Mouse (Mus musculus) embryonic facial prominence, embryonic 11.5 days (tissue): ENCODE measurements around the gene Ece1. TPM values are rescaled to one million over a fixed set of nuclear protein-coding genes. Genes with fewer than 3 reads are reported as not detected.

Experiments used
- ATAC-seq: fragments of 200-750 bp; cut with Nextera tagmentation; replicated peaks from 2 replicates; pipeline ENCODE4 v1.8.0; 2017; ENCODE audit warnings: low read depth; ENCODE audit not compliant: insufficient number of reproducible peaks, low FRiP score, low TSS enrichment
- DNase-seq: peaks from one replicate; pipeline ENCODE4 v3.0.0-alpha.2; 2015; ENCODE audit warnings: low spot score
- H3K27ac ChIP-seq: fragments of 300-500 bp; sonication (generic); replicated peaks from 2 replicates; pipeline ENCODE4 v1.5.1; 2014; ENCODE audit warnings: mild to moderate bottlenecking, low read depth, low read length, control low read depth
- H3K27me3 ChIP-seq: fragments of 300-500 bp; sonication (generic); 2 replicates; pipeline ENCODE4 v1.6.1; 2014; ENCODE audit warnings: mild to moderate bottlenecking, low read length, moderate library complexity, mixed read lengths; ENCODE audit not compliant: control insufficient read depth, insufficient read depth
- H3K36me3 ChIP-seq: fragments of 300-500 bp; sonication (generic); replicated peaks from 2 replicates; pipeline ENCODE4 v1.6.1; 2014; ENCODE audit warnings: low read depth, mild to moderate bottlenecking, low read length, moderate library complexity, mixed read lengths; ENCODE audit not compliant: control insufficient read depth, insufficient read depth
- H3K4me1 ChIP-seq: fragments of 300-500 bp; sonication (generic); 2 replicates; pipeline ENCODE4 v1.6.1; 2014; ENCODE audit warnings: low read length, mixed read lengths; ENCODE audit not compliant: control insufficient read depth, insufficient read depth
- H3K4me2 ChIP-seq: fragments of 300-500 bp; sonication (generic); 2 replicates; pipeline ENCODE4 v1.6.1; 2014; ENCODE audit warnings: low read depth, mild to moderate bottlenecking, control low read depth, low read length, moderate library complexity
- H3K4me3 ChIP-seq: fragments of 300-500 bp; sonication (generic); 2 replicates; pipeline ENCODE4 v1.5.1; 2014; ENCODE audit warnings: low read depth, low read length, control low read depth
- H3K9ac ChIP-seq: fragments of 300-500 bp; sonication (generic); replicated peaks from 2 replicates; pipeline ENCODE4 v1.6.1; 2014; ENCODE audit warnings: mild to moderate bottlenecking, control low read depth, low read length
- H3K9me3 ChIP-seq: fragments of 300-500 bp; sonication (generic); replicated peaks from 2 replicates; pipeline ENCODE4 v1.6.1; 2016; ENCODE audit warnings: mild to moderate bottlenecking, low read length, inconsistent platforms, mixed read lengths; ENCODE audit not compliant: control insufficient read depth
- WGBS: fragments of 180-500 bp; shearing (Covaris S2); extraction: QIAGEN DNeasy Blood & Tissue Kit; methylation state at CpG from one replicate; pipeline ENCODE4 v1.1.7; 2014; 5-methylcytosine and 5-hydroxymethylcytosine counted together
- polyA plus RNA-seq: library from polyadenylated mRNA; unstranded; fragments of >200 nt; fragmentation: Nextera tagmentation; extraction: Ambion mirVana; gene quantifications from 2 replicates; pipeline ENCODE4 v1.2.1, GENCODE M21; 2014

The Ece1 gene
- polyA plus RNA-seq, 1 experiment from 2014 or later, result 32.2 TPM

DNA sequence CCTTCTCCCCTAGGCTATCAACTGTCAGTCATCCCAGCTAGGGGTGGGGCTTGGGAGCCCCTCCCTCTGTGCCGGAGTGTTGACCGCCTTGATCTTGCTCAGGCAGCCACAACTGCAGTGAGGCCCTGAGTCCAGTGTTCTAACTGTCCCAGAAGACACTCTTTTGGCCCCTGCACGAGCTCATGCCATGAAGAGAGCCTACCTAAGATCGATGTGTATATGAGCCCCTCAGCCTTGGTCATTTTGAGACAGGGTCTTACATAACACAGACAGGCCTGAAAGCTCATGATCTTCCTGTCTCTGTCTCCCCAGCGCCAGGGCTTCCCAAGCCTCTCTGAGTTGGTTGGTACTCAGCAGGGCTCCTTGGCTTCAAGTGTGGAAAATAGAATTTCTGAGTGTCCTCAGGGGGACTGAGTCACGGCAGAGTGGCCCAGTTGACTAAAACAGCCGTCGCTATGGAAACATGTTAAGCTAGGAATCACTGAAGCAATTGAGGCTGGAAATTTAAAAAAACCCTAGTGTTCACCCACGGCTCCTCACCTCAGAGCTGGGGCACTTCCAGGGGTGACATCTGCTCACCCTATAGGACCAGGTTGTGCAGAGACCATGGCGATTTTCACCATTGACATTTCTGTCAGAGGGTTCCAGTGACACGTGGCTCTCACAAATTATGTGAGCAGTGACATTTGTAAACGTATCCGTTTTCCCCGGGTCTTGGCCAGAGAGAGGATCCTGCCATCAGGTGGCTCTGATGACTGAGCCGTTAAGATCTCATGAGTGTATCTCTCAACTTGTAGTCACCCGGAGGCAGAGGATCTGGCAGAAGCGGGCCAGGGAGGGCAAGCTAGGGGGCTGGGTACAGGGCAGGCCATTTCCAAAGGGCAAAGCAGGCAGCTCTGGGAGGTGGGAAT is 80.1 kb downstream of the Ece1 start:
- WGBS, result 74% methylated on average over 17 of the region's 17 CpGs
- no peaks in the 10 kb centered on the region; the same call in 1 of the 2 replicates for H3K4me1 ChIP-seq
- DNase-seq (no peak), ATAC-seq (no peak; the same call in 1 of the 2 replicates)
- no peak overlapping the region for H3K4me3 ChIP-seq
- no peaks in the 10 kb centered on the region for H3K27me3 ChIP-seq
- no peak overlapping the region for H3K27ac ChIP-seq
- H3K4me2 ChIP-seq, result no peak overlapping the region
- H3K9ac ChIP-seq, result no peak overlapping the region
- H3K36me3 ChIP-seq, result peaks cover 3% of the 10 kb centered on the region; the same call in 1 of the 2 replicates
- H3K9me3 ChIP-seq, result no peaks in the 10 kb centered on the region

DNA sequence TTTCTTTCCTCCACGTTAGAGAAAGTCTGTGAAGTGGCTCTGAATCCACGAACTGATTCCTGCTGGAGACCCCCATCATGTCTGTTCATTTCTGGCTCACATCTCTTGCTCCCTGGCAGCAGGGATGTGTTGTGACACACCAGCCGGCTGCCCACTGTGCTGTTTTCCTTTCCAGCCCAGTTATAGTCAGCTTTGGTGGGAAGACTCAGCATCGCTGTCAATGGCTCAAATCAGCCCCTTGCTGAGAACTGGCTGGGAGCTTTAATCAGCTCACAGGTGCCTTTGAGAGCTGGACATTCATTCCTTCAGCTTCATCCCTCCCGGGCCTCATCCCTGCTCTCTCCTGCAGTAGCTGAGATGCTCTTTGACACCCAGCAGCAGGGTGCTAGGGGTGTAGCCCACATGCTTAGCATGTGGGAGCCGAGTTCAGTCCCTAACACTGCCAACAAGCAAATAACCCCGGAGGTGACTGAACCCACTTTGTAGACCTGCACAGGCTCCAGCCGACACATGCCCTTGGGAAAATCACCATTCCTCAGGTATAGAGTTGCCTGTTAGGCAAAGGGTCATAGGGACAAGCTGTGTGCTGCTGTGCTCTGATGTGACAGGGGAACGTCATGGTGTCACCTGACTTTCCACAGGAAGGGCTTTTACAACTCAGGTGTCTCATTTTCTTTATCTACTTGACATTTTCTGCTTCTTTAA is 80.9 kb downstream of the Ece1 start:
- H3K36me3 ChIP-seq, result peaks cover 3% of the 10 kb centered on the region; the same call in 1 of the 2 replicates
- H3K4me3 ChIP-seq, result no peak overlapping the region
- H3K9ac ChIP-seq, result no peak overlapping the region
- no peak for DNase-seq
- no peaks in the 10 kb centered on the region for H3K9me3 ChIP-seq
- H3K4me1 ChIP-seq, result no peaks in the 10 kb centered on the region; the same call in 1 of the 2 replicates
- WGBS, result 60% methylated on average over 9 of the region's 9 CpGs
- H3K27me3 ChIP-seq, result no peaks in the 10 kb centered on the region
- no peak overlapping the region for H3K27ac ChIP-seq
- no peak for ATAC-seq
- no peak overlapping the region for H3K4me2 ChIP-seq

DNA sequence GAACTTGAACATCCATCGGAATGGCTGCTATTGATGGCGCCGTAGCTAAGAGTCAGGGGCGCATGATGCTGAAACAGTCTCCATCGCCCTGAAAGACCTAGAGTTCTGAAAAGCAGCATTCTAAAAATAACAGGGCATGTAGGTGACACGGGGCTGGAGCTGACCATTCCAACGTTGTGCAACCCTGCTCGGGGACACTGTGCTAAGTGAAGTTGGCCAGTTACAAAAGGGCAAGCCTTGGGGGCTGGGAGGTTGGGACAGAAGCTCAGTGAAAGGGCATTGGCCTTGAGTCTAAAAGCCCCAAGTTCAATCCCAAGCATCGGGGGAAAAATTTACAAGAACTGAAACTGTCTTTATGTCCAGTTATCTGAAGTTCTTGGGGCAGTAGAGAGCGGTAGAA is 81.5 kb downstream of the Ece1 start:
- Histone ChIP-seq H3K36me3 (peaks cover 3% of the 10 kb centered on the region; the same call in 1 of the 2 replicates), H3K9ac (no peak overlapping the region), H3K9me3 (no peaks in the 10 kb centered on the region), H3K27ac (no peak overlapping the region), H3K4me3 (no peak overlapping the region), H3K4me2 (no peak overlapping the region), H3K4me1 (no peaks in the 10 kb centered on the region; the same call in 1 of the 2 replicates), H3K27me3 (no peaks in the 10 kb centered on the region)
- WGBS, result 93% methylated on average over 10 of the region's 10 CpGs
- ATAC-seq (no peak), DNase-seq (no peak)

DNA sequence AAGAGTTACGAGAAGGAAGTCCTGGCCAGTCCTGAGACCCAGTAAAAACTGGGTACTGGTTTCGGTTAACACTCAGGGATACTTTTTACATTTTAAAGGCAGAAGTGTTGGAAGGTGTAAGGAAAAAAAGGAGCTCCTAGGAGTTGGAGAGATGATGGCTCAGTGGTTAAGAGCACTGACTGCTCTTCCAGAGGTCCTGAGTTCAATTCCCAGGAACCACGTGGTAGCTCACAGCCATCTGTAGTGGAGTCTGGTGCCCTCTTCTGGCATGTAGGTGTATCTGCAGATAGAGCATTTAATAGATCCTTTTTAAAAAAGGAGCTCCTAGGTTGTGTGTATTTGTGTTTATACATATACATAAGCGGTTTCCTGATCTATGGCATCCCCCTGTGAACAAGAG is 83.3 kb downstream of the Ece1 start:
- Histone ChIP-seq H3K27me3 (no peaks in the 10 kb centered on the region), H3K36me3 (no peaks in the 10 kb centered on the region; the same call in 1 of the 2 replicates), H3K27ac (no peak overlapping the region), H3K9ac (no peak overlapping the region), H3K9me3 (no peaks in the 10 kb centered on the region), H3K4me3 (no peak overlapping the region), H3K4me1 (no peaks in the 10 kb centered on the region; the same call in 1 of the 2 replicates), H3K4me2 (no peak overlapping the region)
- WGBS, result 71% methylated on average over 4 of the region's 4 CpGs
- ATAC-seq (no peak), DNase-seq (no peak)

DNA sequence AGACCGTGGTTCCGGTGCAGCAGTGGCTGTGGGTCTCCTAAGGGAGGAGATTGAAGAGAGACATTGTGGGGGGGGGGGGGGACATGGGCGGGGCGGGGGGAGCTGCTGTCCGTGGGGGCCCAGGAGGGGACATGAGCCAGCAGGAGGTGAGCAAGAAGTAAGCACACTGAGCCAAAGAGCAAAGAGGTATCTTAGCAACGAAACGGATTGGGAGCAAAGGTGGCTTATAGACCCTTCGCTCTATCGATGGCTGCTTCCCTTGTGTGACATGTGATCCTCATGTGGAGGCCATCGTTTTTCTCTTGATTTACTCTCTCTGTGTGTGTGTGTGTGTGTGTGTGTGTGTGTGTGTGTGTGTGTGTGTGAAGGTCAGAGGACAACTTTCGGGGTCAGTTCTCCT is 84.4 kb downstream of the Ece1 start:
- Histone ChIP-seq H3K4me1 (no peaks in the 10 kb centered on the region; the same call in 1 of the 2 replicates), H3K9ac (no peak overlapping the region), H3K27ac (no peak overlapping the region), H3K27me3 (no peaks in the 10 kb centered on the region), H3K4me2 (no peak overlapping the region), H3K4me3 (no peak overlapping the region), H3K36me3 (no peaks in the 10 kb centered on the region; the same call in 1 of the 2 replicates), H3K9me3 (no peaks in the 10 kb centered on the region)
- ATAC-seq (no peak), DNase-seq (no peak)
- whole genome bisulfite sequencing, result 82% methylated on average over 8 of the region's 11 CpGs

- 39% methylated on average over 4 of the region's 4 CpGs for WGBS
- DNase-seq, result peak; percentile 90
- no peak for ATAC-seq
Observed at GRCm38 (mm10) chr4:137952840-137953239, 90.8 kb downstream of the Ece1 start.

DNA sequence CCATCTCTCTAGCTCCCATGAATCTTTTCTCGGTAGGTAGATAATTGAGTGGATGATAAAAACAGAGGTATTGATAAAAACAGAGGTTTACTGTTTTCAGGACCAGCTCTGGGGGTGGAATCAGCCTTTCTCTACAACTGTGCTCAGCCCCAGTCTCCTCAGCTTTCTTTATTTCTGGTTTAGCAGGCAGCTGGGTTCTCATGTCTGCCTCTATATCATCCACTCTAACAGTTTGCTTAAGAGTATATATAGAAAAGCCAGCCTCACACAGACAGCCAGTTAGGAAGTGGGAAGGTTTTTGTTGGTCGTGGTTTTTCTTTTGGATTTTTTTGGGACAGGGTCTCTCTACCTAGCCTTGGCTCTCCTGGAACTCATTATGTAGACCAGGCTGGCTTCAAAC is 92.1 kb downstream of the Ece1 start:
- no peaks in the 10 kb centered on the region for H3K4me1 ChIP-seq
- H3K4me2 ChIP-seq, result no peak overlapping the region
- no peaks in the 10 kb centered on the region for H3K9me3 ChIP-seq
- ATAC-seq (no peak), DNase-seq (no peak)
- no peak overlapping the region for H3K27ac ChIP-seq
- H3K4me3 ChIP-seq, result no peak overlapping the region
- peaks cover 6% of the 10 kb centered on the region for H3K36me3 ChIP-seq
- 78% methylated on average over 2 of the region's 2 CpGs for WGBS
- H3K27me3 ChIP-seq, result no peaks in the 10 kb centered on the region
- no peak overlapping the region for H3K9ac ChIP-seq

More at GRCm38 (mm10) chr4:137952840-137953239, 90.8 kb downstream of the Ece1 start:
- H3K4me3 ChIP-seq, result no peak overlapping the region
- no peak overlapping the region for H3K9ac ChIP-seq
- H3K9me3 ChIP-seq, result no peaks in the 10 kb centered on the region
- H3K27ac ChIP-seq, result no peak overlapping the region
- H3K36me3 ChIP-seq, result no peaks in the 10 kb centered on the region; the same call in 1 of the 2 replicates
- no peaks in the 10 kb centered on the region for H3K27me3 ChIP-seq
- H3K4me2 ChIP-seq, result no peak overlapping the region
- no peaks in the 10 kb centered on the region for H3K4me1 ChIP-seq
